ENCODE assay signal across 8 mouse cellular contexts in genomic region chr11:93995720-93996305, GRCm38 (mm10). TPM values are rescaled to one million over a fixed set of nuclear protein-coding genes. Genes with fewer than 3 reads are reported as not detected.
DNase-seq lines count a peak whose midpoint lies in the region; ATAC-seq and TF ChIP-seq lines count a peak whose summit lies in the region.

Spag9 (plus strand) TSS chr11:93996091.

- peak; percentile 89 to 93 for DNase-seq in gastrocnemius, adult 8-10 months (ENCODE audit: low spot score in 2 of 2)
- DNase-seq in hindlimb bud, embryonic 11.5 days (ENCODE audit: extremely low spot score, low read depth, low spot score) = peak; percentile 66
- peak; percentile 77 to 93 for DNase-seq in left cerebral cortex, adult 8-10 months (ENCODE audit: low spot score in 2 of 2)
- peak; percentile 96 for DNase-seq in right cerebral cortex, postnatal 10 days (ENCODE audit: low spot score in 2 of 2)
- peak; percentile 91 for DNase-seq in urinary bladder, postnatal 25 days (ENCODE audit: low spot score)

- peak; percentile 91 for TF ChIP-seq POLR2A in cortical plate, adult 2 months (IDR thresholded peaks at IDR 0.05; ENCODE audit: extremely low read depth, insufficient read depth, low read length)

- peaks cover 7% of the 10 kb centered on the region for H3K36me3 ChIP-seq in megakaryocyte, embryonic 14.5 days (replicated peaks; ENCODE audit: low read length)

- H3K27me3 ChIP-seq in megakaryocyte, embryonic 14.5 days (replicated peaks) = no peaks in the 10 kb centered on the region

- H3K27ac ChIP-seq in cortical plate, adult 2 months (ENCODE audit: insufficient read depth, low read length) = peak within 1 kb of the TSS; percentile 90

- H3K4me1 ChIP-seq in cortical plate, adult 2 months (ENCODE audit: control insufficient read depth, insufficient read depth, low read length) = peaks cover 4% of the 10 kb centered on the region; the same call in 1 of the 2 replicates
- H3K4me1 ChIP-seq in megakaryocyte, embryonic 14.5 days = peaks cover 49% of the 10 kb centered on the region

- peak; percentile 76 for ATAC-seq in activated CD4-positive, CD25-positive, alpha-beta regulatory T cell, adult 4 months

- no peak for TF ChIP-seq CTCF in cortical plate, adult 2 months (IDR thresholded peaks at IDR 0.05; ENCODE audit: extremely low read depth, insufficient read depth, low read length)

- H3K9me3 ChIP-seq in megakaryocyte, embryonic 14.5 days = no peaks in the 10 kb centered on the region

- H3K4me3 ChIP-seq in cortical plate, adult 2 months (ENCODE audit: insufficient read depth, low read length) = peak within 1 kb of the TSS; percentile 69
- H3K4me3 ChIP-seq in megakaryocyte, embryonic 14.5 days (replicated peaks) = peak within 1 kb of the TSS; percentile 100

RNA-seq across cellular contexts. Expression of gene Spag9, which starts in this region (rescaled TPM):
- polyA plus RNA-seq in activated CD4-positive, CD25-positive, alpha-beta regulatory T cell, adult 4 months (2017; shearing (Covaris generic)) = 10 to 100 TPM; 17.2 to 18.7 TPM
- polyA plus RNA-seq in cortical plate, adult 2 months (2012; rRNA removed) = 126 and 130 TPM in 2 replicates
- 100 to 1,000 TPM; 142 to 167 (median 160) TPM for total RNA-seq in gastrocnemius, adult 8-10 months (2022)
- 100 to 1,000 TPM; 247 to 289 (median 277) TPM for total RNA-seq in left cerebral cortex, adult 8-10 months (2022)
- 2.9 and 4.5 TPM in 2 replicates for polyA plus RNA-seq in megakaryocyte, embryonic 14.5 days (2012; ENCODE audit: insufficient read depth, low replicate concordance)

Comparison
In these comparisons a context has a peak if more than half of its experiments do, and no peak if none do; other contexts are left out.
1. Peak in every context shown above with its lines: DNase-seq, ATAC-seq, H3K4me3 ChIP-seq and H3K27ac ChIP-seq.